In the genomic region with DNA sequence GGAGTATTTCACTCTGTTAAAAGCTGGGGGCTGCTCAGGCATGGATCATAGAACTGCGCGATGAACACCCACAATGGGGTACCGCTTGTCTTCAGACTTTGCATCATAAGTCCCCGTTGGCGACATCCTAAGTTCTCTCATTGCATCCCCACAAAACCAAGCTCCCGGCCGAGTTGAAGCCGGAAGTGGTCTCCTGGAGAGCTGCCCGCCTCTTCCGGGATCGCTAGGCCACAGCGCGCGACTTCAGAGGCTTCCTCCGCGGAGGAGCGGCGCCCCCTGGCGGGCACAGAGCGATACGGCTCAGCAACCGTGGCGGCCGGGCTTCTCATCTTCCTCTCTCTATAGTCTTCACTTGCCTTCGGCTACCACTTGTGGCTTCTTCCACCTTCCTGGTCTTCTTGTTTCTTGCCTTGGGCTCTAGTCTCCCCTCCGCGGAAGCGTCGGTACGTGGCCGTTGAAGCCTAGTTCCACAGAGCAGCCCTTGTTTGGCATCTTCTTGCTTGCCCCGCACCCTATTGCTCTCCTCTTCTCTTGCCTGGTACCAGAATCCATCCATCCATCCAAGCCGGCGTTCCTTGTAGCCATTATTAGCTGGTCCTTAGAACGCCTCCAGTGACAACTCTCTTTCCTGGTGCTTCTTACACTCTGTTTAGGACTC, we compare ENCODE assay signal across 8 mouse cellular contexts. TPM values are rescaled to one million over a fixed set of nuclear protein-coding genes. Genes with fewer than 3 reads are reported as not detected.
A peak's percentile ranks its signal among the peaks of the same experiment; 100 is the strongest.
DNase-seq lines count a peak whose midpoint lies in the region; ATAC-seq and TF ChIP-seq lines count a peak whose summit lies in the region.

No protein-coding gene starts in this region.

- H3K4me1 ChIP-seq in cortical plate, adult 2 months (ENCODE audit: control insufficient read depth, insufficient read depth, low read length): no peaks in the 10 kb centered on the region

- peak; percentile 86 for ATAC-seq in activated CD4-positive, CD25-positive, alpha-beta regulatory T cell, adult 4 months
- ATAC-seq in inflammation-experienced regulatory T-cells, adult 6 months: peak; percentile 95
- peak; percentile 88 for ATAC-seq in megakaryocyte-erythroid progenitor cell, adult 5-6 weeks (replicated peaks; ENCODE audit: low FRiP score, low TSS enrichment, poor library complexity, severe bottlenecking)

- intact Hi-C loops in left cerebral cortex, postnatal 14 days (cut with DNase I): loop anchor here (1.0 to 5.0 kb wide), 4 partner anchors 18 to 88 kb away; no protein-coding TSS in a partner anchor

- no peak overlapping the region for H3K27ac ChIP-seq in cortical plate, adult 2 months (ENCODE audit: insufficient read depth, low read length)

- H3K4me3 ChIP-seq in cortical plate, adult 2 months (ENCODE audit: insufficient read depth, low read length): peak overlapping the region; percentile 19

- TF ChIP-seq CTCF in cortical plate, adult 2 months (IDR thresholded peaks at IDR 0.05; ENCODE audit: extremely low read depth, insufficient read depth, low read length): peak; percentile 75

- peak; percentile 71; the same call in 1 of the 2 replicates for TF ChIP-seq POLR2A in cortical plate, adult 2 months (IDR thresholded peaks at IDR 0.05; ENCODE audit: extremely low read depth, insufficient read depth, low read length)

- peak; percentile 97 for DNase-seq in gastrocnemius, postnatal 10 days
- DNase-seq in left cerebral cortex, postnatal 14 days (ENCODE audit: low spot score in 2 of 2): peak; percentile 87 to 93
- DNase-seq in right cerebral cortex, postnatal 14 days: peak; percentile 95
- DNase-seq in urinary bladder, postnatal 25 days (ENCODE audit: low spot score): peak; percentile 96

RNA-seq across cellular contexts. Expression of a gene that starts 9.5 kb away (rescaled TPM):
- polyA plus RNA-seq in activated CD4-positive, CD25-positive, alpha-beta regulatory T cell, adult 4 months (2017; shearing (Covaris generic)): 100 to 1,000 TPM; 176 to 181 TPM
- polyA plus RNA-seq in cortical plate, adult 2 months (2012; rRNA removed): 283 and 286 TPM in 2 replicates
- total RNA-seq in gastrocnemius, postnatal 10 days (2021): 100 to 1,000 TPM; 193 to 231 TPM
- polyA plus RNA-seq in inflammation-experienced regulatory T-cells, adult 6 months (2017; shearing (Covaris generic)): 100 to 1,000 TPM; 136 to 264 (median 154) TPM
- total RNA-seq in left cerebral cortex, postnatal 14 days (2021): 100 to 1,000 TPM; 205 to 220 TPM
- 204 and 225 TPM in 2 replicates for total RNA-seq in megakaryocyte-erythroid progenitor cell, adult 5-6 weeks (2014; fragmentation: Nextera tagmentation)
- 215 and 228 TPM in 2 replicates for total RNA-seq in megakaryocyte-erythroid progenitor cell, adult 5-6 weeks (2017)

RNA-seq across cellular contexts. Expression of a gene that starts 24.7 kb away (rescaled TPM):
- polyA plus RNA-seq in activated CD4-positive, CD25-positive, alpha-beta regulatory T cell, adult 4 months (2017; shearing (Covaris generic)): not detected
- polyA plus RNA-seq in cortical plate, adult 2 months (2012; rRNA removed): 134 and 156 TPM in 2 replicates
- total RNA-seq in gastrocnemius, postnatal 10 days (2021): 10 to 100 TPM; 17.6 to 20.4 TPM
- polyA plus RNA-seq in inflammation-experienced regulatory T-cells, adult 6 months (2017; shearing (Covaris generic)): not detected
- 10 to 100 TPM; 79.5 to 87.1 TPM for total RNA-seq in left cerebral cortex, postnatal 14 days (2021)
- not detected in 2 replicates for total RNA-seq in megakaryocyte-erythroid progenitor cell, adult 5-6 weeks (2014; fragmentation: Nextera tagmentation)
- total RNA-seq in megakaryocyte-erythroid progenitor cell, adult 5-6 weeks (2017): not detected in 2 replicates

RNA-seq across cellular contexts. Expression of a gene that starts 34.9 kb away (rescaled TPM):
- polyA plus RNA-seq in activated CD4-positive, CD25-positive, alpha-beta regulatory T cell, adult 4 months (2017; shearing (Covaris generic)): 1 to 10 TPM in 1 of 2 experiments, not detected in 1; 1.1 TPM
- polyA plus RNA-seq in cortical plate, adult 2 months (2012; rRNA removed): 0.40 and 0.42 TPM in 2 replicates
- not detected for total RNA-seq in gastrocnemius, postnatal 10 days (2021)
- 1 to 10 TPM in 1 of 3 experiments, under 1 TPM in 1, not detected in 1; 0.58 to 1.1 TPM for polyA plus RNA-seq in inflammation-experienced regulatory T-cells, adult 6 months (2017; shearing (Covaris generic))
- total RNA-seq in left cerebral cortex, postnatal 14 days (2021): under 1 TPM; 0.42 to 0.66 TPM
- total RNA-seq in megakaryocyte-erythroid progenitor cell, adult 5-6 weeks (2014; fragmentation: Nextera tagmentation): not detected in 2 replicates
- 5.3 TPM in 1 of 2 replicates, not detected in the other for total RNA-seq in megakaryocyte-erythroid progenitor cell, adult 5-6 weeks (2017)

RNA-seq across cellular contexts. Expression of a gene that starts 35.6 kb away (rescaled TPM):
- polyA plus RNA-seq in activated CD4-positive, CD25-positive, alpha-beta regulatory T cell, adult 4 months (2017; shearing (Covaris generic)): not detected
- polyA plus RNA-seq in cortical plate, adult 2 months (2012; rRNA removed): 2.4 and 4.3 TPM in 2 replicates
- 10 to 100 TPM; 41.8 to 51.3 TPM for total RNA-seq in gastrocnemius, postnatal 10 days (2021)
- polyA plus RNA-seq in inflammation-experienced regulatory T-cells, adult 6 months (2017; shearing (Covaris generic)): not detected
- total RNA-seq in left cerebral cortex, postnatal 14 days (2021): 1 to 10 TPM; 3.2 to 3.8 TPM
- total RNA-seq in megakaryocyte-erythroid progenitor cell, adult 5-6 weeks (2014; fragmentation: Nextera tagmentation): 0.50 TPM in 1 of 2 replicates, not detected in the other
- total RNA-seq in megakaryocyte-erythroid progenitor cell, adult 5-6 weeks (2017): not detected in 2 replicates

RNA-seq across cellular contexts. Expression of a gene that starts 57.2 kb away (rescaled TPM):
- 10 to 100 TPM; 28.7 to 33.8 TPM for polyA plus RNA-seq in activated CD4-positive, CD25-positive, alpha-beta regulatory T cell, adult 4 months (2017; shearing (Covaris generic))
- polyA plus RNA-seq in cortical plate, adult 2 months (2012; rRNA removed): 16.3 and 18.6 TPM in 2 replicates
- total RNA-seq in gastrocnemius, postnatal 10 days (2021): 10 to 100 TPM; 34.6 to 40.4 TPM
- 10 to 100 TPM; 13.7 to 32.0 (median 31.7) TPM for polyA plus RNA-seq in inflammation-experienced regulatory T-cells, adult 6 months (2017; shearing (Covaris generic))
- 1 to 10 TPM; 8.9 to 9.7 TPM for total RNA-seq in left cerebral cortex, postnatal 14 days (2021)
- 226 and 251 TPM in 2 replicates for total RNA-seq in megakaryocyte-erythroid progenitor cell, adult 5-6 weeks (2014; fragmentation: Nextera tagmentation)
- 103 and 192 TPM in 2 replicates for total RNA-seq in megakaryocyte-erythroid progenitor cell, adult 5-6 weeks (2017)

Comparison
In these comparisons a context has a peak if more than half of its experiments do, and no peak if none do; other contexts are left out.
1. RNA of a gene that starts 24.7 kb away (total RNA-seq): 79.5 to 87.1 TPM in left cerebral cortex, postnatal 14 days and 17.6 to 20.4 TPM in gastrocnemius, postnatal 10 days; not detected in megakaryocyte-erythroid progenitor cell, adult 5-6 weeks; every median in the first group is over 10 times any median in the second.
2. Peak in every context shown above with its lines, with median percentiles within 50 percentile points of each other: ATAC-seq and DNase-seq.